Mouse (Mus musculus) ES-E14 (cell line): Measurements from ENCODE around the gene Mmd. TPM values are rescaled to one million over a fixed set of nuclear protein-coding genes. Genes with fewer than 3 reads are reported as not detected.

Experiments
- DNase-seq: peaks from one replicate; pipeline ENCODE4 v3.0.0-alpha.2; 2013; ENCODE audit warnings: low read depth, low spot score
- H3K27ac ChIP-seq: 2 replicates; pipeline ENCODE4 v1.5.1; 2012; ENCODE audit warnings: low read depth, mild to moderate bottlenecking, low read length, moderate library complexity, mixed read lengths; ENCODE audit not compliant: poor library complexity, insufficient read depth, severe bottlenecking
- H3K36me3 ChIP-seq: 2 replicates; pipeline ENCODE4 v1.6.1; 2012; ENCODE audit warnings: mild to moderate bottlenecking, low read length, moderate library complexity, mixed read lengths; ENCODE audit not compliant: control insufficient read depth, poor library complexity, insufficient read depth, severe bottlenecking
- H3K4me1 ChIP-seq, 2 experiments: fragments of 150-350 bp in 1 of 2; sonication (generic) in 1 of 2; 2 replicates each; pipeline ENCODE4 v1.6.1; 2012; ENCODE audit warnings: low read length in 2 of 2, mild to moderate bottlenecking in 1 of 2, mixed read lengths in 1 of 2; ENCODE audit not compliant: control insufficient read depth in 2 of 2, insufficient read depth in 2 of 2, poor library complexity in 1 of 2
- H3K4me3 ChIP-seq, 2 experiments: fragments of 150-350 bp in 1 of 2; sonication (generic) in 1 of 2; 2 replicates each; pipeline ENCODE4 v1.5.1; 2012; ENCODE audit warnings: low read length in 2 of 2, low read depth in 1 of 2, mild to moderate bottlenecking in 1 of 2, mixed read lengths in 1 of 2; ENCODE audit not compliant: insufficient read depth in 1 of 2, poor library complexity in 1 of 2, severe bottlenecking in 1 of 2
- H3K9ac ChIP-seq: 2 replicates; pipeline ENCODE4 v1.6.1; 2012; ENCODE audit warnings: low read depth, mild to moderate bottlenecking, low read length, mixed read lengths; ENCODE audit not compliant: poor library complexity, insufficient read depth, severe bottlenecking
- H3K9me3 ChIP-seq: fragments of 150-350 bp; sonication (generic); 2 replicates; pipeline ENCODE4 v1.6.1; 2012; ENCODE audit warnings: low read depth, mild to moderate bottlenecking, low read length; ENCODE audit not compliant: control insufficient read depth, insufficient read depth
- CHD2 ChIP-seq: IDR thresholded peaks from 2 replicates; pipeline ENCODE4 v1.6.1; 2014; ENCODE audit warnings: mild to moderate bottlenecking, low read depth, low read length, inconsistent platforms
- HCFC1 ChIP-seq: IDR thresholded peaks from 2 replicates; pipeline ENCODE4 v1.6.1; 2012; ENCODE audit warnings: low read length, inconsistent platforms, borderline replicate concordance; ENCODE audit not compliant: insufficient read depth
- MAFK ChIP-seq: IDR thresholded peaks from 2 replicates; pipeline ENCODE4 v1.6.1; 2014; ENCODE audit warnings: mild to moderate bottlenecking, low read depth, low read length, inconsistent platforms; ENCODE audit not compliant: insufficient read depth
- ZC3H11A ChIP-seq: IDR thresholded peaks from 2 replicates; pipeline ENCODE4 v1.6.1; 2012; ENCODE audit warnings: low read depth, mild to moderate bottlenecking, inconsistent platforms, low read length, borderline replicate concordance
- ZNF384 ChIP-seq: IDR thresholded peaks from 2 replicates; pipeline ENCODE4 v1.6.1; 2012; ENCODE audit warnings: low read depth, low read length, inconsistent platforms
- in situ Hi-C, 2 experiments: fragments of 600-800 bp; cut with MboI; formaldehyde crosslinking; loops; one replicate each; pipeline ENCODE4 v1.15.1; 2025; ENCODE audit warnings: low sequenced_read_pairs in 2 of 2, inconsistent platforms in 1 of 2; ENCODE audit not compliant: unreplicated experiment in 2 of 2
- total RNA-seq: library from RNA; depleted of rRNA; stranded (reverse); fragments of 300-350 nt; gene quantifications from 2 replicates; pipeline ENCODE4 v1.2.3, GENCODE M21; 2012

The Mmd gene
- total RNA-seq, 1 experiment = 15.5 TPM

DNA sequence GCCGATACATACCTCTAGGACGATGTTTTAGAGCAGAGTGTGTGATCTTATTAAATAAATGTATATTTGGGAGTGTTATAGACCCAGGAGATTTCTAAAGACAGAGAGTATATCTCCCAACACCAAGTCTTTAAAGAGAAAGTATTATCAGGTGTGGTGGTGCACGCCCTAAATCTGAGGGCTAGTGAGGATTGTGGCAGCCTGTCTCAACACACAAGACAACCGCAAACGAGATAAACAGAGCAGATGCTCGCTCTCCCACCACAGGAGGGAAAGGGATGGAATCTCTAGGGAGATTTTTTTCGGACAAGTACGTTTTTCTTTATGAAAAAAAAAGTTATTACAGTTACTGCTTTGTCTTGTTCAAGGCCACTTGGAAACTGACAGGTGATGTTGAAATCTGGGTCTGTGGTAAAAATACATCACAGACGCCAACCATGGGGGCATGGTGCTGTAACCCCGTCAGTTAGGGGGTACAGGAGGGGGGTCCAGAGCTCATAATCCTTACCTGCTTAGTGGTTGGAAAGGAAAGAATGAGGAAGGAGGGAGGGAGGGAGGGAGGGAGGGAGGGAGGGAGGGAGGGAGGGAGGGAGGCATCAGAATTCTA is 9.2 kb downstream of the Mmd start:
- no peak overlapping the region for H3K4me3 ChIP-seq
- no peak for DNase-seq
- H3K9ac ChIP-seq = no peak overlapping the region
- no peak overlapping the region for H3K27ac ChIP-seq
- no peaks in the 10 kb centered on the region for H3K4me1 ChIP-seq
- H3K36me3 ChIP-seq = no peaks in the 10 kb centered on the region
- TF ChIP-seq ZNF384 = no peak
- no peak for TF ChIP-seq CHD2
- no peak for TF ChIP-seq HCFC1
- TF ChIP-seq MAFK = no peak
- no peak for TF ChIP-seq ZC3H11A
- in situ Hi-C loops = no loop called here
- no peaks in the 10 kb centered on the region for H3K9me3 ChIP-seq

GRCm38 (mm10) chr11:90259071-90259470 is 9.8 kb downstream of the Mmd start:
- H3K27ac ChIP-seq = no peak overlapping the region
- H3K4me1 ChIP-seq = no peaks in the 10 kb centered on the region
- in situ Hi-C loops = no loop called here

DNA sequence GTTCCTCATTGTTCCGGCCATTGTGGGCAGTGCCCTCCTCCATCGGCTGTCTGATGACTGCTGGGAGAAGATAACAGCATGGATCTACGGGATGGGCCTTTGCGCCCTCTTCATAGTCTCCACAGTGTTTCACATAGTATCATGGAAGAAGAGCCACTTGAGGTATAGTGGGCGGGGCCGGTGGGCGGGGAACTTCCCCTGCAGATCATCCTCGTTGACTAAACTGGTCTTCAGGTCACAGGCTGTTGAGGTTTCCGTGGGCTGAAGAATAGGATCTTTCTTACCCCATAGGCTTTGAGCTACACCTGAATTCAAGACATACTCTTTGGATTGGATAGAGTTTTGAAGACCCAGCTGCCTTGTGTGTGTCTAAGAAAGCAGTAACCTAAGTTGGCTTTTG is 10.6 kb downstream of the Mmd start:
- no peak overlapping the region for H3K27ac ChIP-seq
- no peaks in the 10 kb centered on the region for H3K9me3 ChIP-seq
- H3K36me3 ChIP-seq = no peaks in the 10 kb centered on the region
- H3K9ac ChIP-seq = no peak overlapping the region
- TF ChIP-seq MAFK (no peak), ZNF384 (no peak), CHD2 (no peak), HCFC1 (no peak), ZC3H11A (no peak)
- in situ Hi-C loops = no loop called here
- no peak overlapping the region for H3K4me3 ChIP-seq
- DNase-seq = no peak
- no peaks in the 10 kb centered on the region for H3K4me1 ChIP-seq

More at GRCm38 (mm10) chr11:90259071-90259470, 9.8 kb downstream of the Mmd start:
- H3K9ac ChIP-seq = no peak overlapping the region
- H3K9me3 ChIP-seq = no peaks in the 10 kb centered on the region
- TF ChIP-seq HCFC1 = no peak
- no peak for TF ChIP-seq ZC3H11A
- TF ChIP-seq MAFK = no peak
- TF ChIP-seq ZNF384 = no peak
- no peak for TF ChIP-seq CHD2
- no peaks in the 10 kb centered on the region for H3K36me3 ChIP-seq
- DNase-seq = no peak
- H3K4me3 ChIP-seq = no peak overlapping the region

DNA sequence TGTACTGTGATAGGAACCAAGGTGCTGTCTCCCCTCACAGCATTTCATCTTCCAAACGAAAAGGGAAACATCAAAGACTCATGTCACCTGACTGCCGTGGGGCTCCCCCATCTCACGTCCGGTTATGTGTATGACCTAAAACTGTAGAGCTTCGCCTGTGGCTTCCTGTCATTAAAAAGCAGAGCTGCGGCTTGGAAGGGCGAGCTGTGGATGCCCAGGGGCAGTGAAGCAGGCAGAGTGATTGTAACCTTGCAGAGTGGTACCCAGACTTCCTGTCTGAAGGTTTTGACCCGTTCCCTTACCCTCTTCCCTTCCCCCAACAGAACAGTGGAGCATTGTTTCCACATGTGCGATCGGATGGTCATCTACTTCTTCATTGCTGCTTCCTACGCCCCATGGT is 14.9 kb downstream of the Mmd start:
- in situ Hi-C loops = no loop called here
- Histone ChIP-seq H3K4me3 (no peak overlapping the region), H3K9me3 (no peaks in the 10 kb centered on the region), H3K4me1 (no peaks in the 10 kb centered on the region), H3K27ac (no peak overlapping the region), H3K36me3 (no peaks in the 10 kb centered on the region), H3K9ac (no peak overlapping the region)
- DNase-seq = no peak
- no peak for TF ChIP-seq MAFK
- no peak for TF ChIP-seq ZNF384
- TF ChIP-seq ZC3H11A = no peak
- no peak for TF ChIP-seq CHD2
- TF ChIP-seq HCFC1 = no peak

GRCm38 (mm10) chr11:90265581-90265980 is 16.3 kb downstream of the Mmd start:
- no peaks in the 10 kb centered on the region for H3K4me1 ChIP-seq
- TF ChIP-seq ZC3H11A (no peak), ZNF384 (no peak), CHD2 (no peak), MAFK (no peak), HCFC1 (no peak)
- H3K9ac ChIP-seq = no peak overlapping the region
- no peaks in the 10 kb centered on the region for H3K9me3 ChIP-seq
- DNase-seq = no peak
- H3K27ac ChIP-seq = no peak overlapping the region
- H3K4me3 ChIP-seq = no peak overlapping the region
- in situ Hi-C loops = no loop called here
- no peaks in the 10 kb centered on the region for H3K36me3 ChIP-seq
